ENCODE assay signal across 9 mouse cellular contexts in the genomic region with DNA sequence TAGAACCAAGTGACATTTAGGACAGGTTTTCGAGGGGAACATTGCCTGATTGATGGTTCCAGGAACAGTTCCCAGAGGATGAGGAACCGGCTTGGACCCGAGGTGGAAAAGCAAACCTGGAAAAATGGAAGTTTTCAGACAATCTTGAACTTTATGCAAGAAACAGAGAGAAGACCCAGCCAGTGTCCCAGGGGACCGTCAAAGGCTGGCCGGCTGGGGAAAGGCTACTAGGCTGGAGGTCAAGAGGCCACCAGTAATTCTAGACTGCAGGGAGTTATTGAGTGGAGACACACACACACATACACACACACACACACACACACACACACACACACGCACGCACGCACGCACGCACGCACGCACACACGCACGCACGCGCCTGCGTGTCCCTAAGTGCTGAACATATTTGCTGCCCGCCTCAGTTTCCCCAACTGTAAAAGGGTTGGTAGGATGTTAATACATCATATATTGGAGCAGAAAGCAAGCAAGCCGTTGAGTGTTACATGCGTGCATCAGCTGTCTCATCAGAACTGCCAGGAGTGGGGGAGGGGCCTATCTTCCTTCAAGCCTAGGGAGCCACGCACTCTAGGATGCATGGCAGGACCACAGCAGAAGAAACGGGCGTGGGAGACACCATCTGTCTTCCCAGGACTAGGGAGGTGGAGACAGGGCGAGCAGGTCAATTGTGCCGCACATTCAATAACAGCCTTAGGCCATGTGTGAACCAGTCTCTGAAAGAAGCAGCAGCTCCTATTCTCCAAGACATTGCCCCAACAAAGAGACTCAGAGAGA. TPM values are rescaled to one million over a fixed set of nuclear protein-coding genes. Genes with fewer than 3 reads are reported as not detected.
DNase-seq lines count a peak whose midpoint lies in the region; ATAC-seq and TF ChIP-seq lines count a peak whose summit lies in the region.
"Had no signal": no experiment of that assay in that cellular context is flagged by ENCODE, and none has a peak within 500 bp of the region (broad histone marks: within the 10 kb centered on the region; RNA-seq: fewer than 3 reads in every experiment).

No protein-coding gene starts in this region.

- no peak overlapping the region for H3K27ac ChIP-seq in lung, embryonic 14.5 days (ENCODE audit: low read depth)
- H3K27ac ChIP-seq in embryonic facial prominence, embryonic 10.5 days (replicated peaks) = peak overlapping the region; percentile 66
- H3K27ac ChIP-seq in hindbrain, embryonic 12.5 days = peak overlapping the region; percentile 55
- H3K27ac ChIP-seq: lung, embryonic 15.5 days had no signal

- no peak for TF ChIP-seq CTCF in lung, embryonic 14.5 days (IDR thresholded peaks at IDR 0.05; ENCODE audit: low read depth)

- H3K4me1 ChIP-seq in lung, embryonic 14.5 days (ENCODE audit: insufficient read depth) = peaks cover 4% of the 10 kb centered on the region; the same call in 1 of the 2 replicates
- H3K4me1 ChIP-seq in embryonic facial prominence, embryonic 10.5 days = peaks cover 25% of the 10 kb centered on the region
- H3K4me1 ChIP-seq in hindbrain, embryonic 12.5 days = peaks cover 13% of the 10 kb centered on the region

- no peaks in the 10 kb centered on the region for H3K9me3 ChIP-seq in lung, embryonic 14.5 days (ENCODE audit: low read depth, low read length)
- H3K9me3 ChIP-seq in embryonic facial prominence, embryonic 10.5 days = no peaks in the 10 kb centered on the region
- H3K9me3 ChIP-seq in hindbrain, embryonic 12.5 days (replicated peaks) = no peaks in the 10 kb centered on the region
- H3K9me3 ChIP-seq: lung, embryonic 15.5 days had no signal

- H3K27me3 ChIP-seq in lung, embryonic 14.5 days (ENCODE audit: insufficient read depth, low read length) = no peaks in the 10 kb centered on the region
- H3K27me3 ChIP-seq in embryonic facial prominence, embryonic 10.5 days (replicated peaks; ENCODE audit: low read depth, poor library complexity, severe bottlenecking) = peaks cover 13% of the 10 kb centered on the region
- no peaks in the 10 kb centered on the region; the same call in 1 of the 2 replicates for H3K27me3 ChIP-seq in hindbrain, embryonic 12.5 days
- H3K27me3 ChIP-seq: lung, embryonic 15.5 days had no signal

- WGBS in lung, embryonic 14.5 days = 63% methylated on average over 25 of the region's 25 CpGs
- WGBS in embryonic facial prominence, embryonic 10.5 days = 66% methylated on average over 25 of the region's 25 CpGs
- WGBS in hindbrain, embryonic 12.5 days = 68% methylated on average over 25 of the region's 25 CpGs

- no peak overlapping the region for H3K9ac ChIP-seq in lung, embryonic 14.5 days
- peak overlapping the region; percentile 35; the same call in 1 of the 2 replicates for H3K9ac ChIP-seq in hindbrain, embryonic 12.5 days
- H3K9ac ChIP-seq: lung, embryonic 15.5 days had no signal

- DNase-seq in lung, embryonic 14.5 days = peak; percentile 46
- DNase-seq in lung, adult 18-20 months = no peak
- no peak for DNase-seq in embryonic facial prominence, embryonic 10.5 days (ENCODE audit: low spot score)
- DNase-seq in retina, postnatal 1 day = peak; percentile 82
- no peak for DNase-seq in thymus, postnatal 36 days
- DNase-seq in ovary, postnatal 14 days (ENCODE audit: low spot score) = no peak
- DNase-seq: cerebellum, adult 18-20 months had no signal

- ATAC-seq in lung, embryonic 14.5 days (ENCODE audit: insufficient read depth) = no peak
- ATAC-seq in hindbrain, embryonic 12.5 days (ENCODE audit: low FRiP score) = peak; percentile 57

- H3K36me3 ChIP-seq in lung, embryonic 14.5 days (ENCODE audit: insufficient read depth) = peaks cover 2% of the 10 kb centered on the region; the same call in 1 of the 2 replicates
- no peaks in the 10 kb centered on the region for H3K36me3 ChIP-seq in embryonic facial prominence, embryonic 10.5 days (replicated peaks)
- H3K36me3 ChIP-seq in hindbrain, embryonic 12.5 days = 0 out of 2 replicates have a peak, but pooled peaks cover under 1% of the 10 kb centered on the region

- H3K4me2 ChIP-seq in lung, embryonic 14.5 days = no peak overlapping the region
- H3K4me2 ChIP-seq in hindbrain, embryonic 12.5 days (replicated peaks) = peak overlapping the region; percentile 11; the same call in 1 of the 2 replicates
- H3K4me2 ChIP-seq: lung, embryonic 15.5 days had no signal

- H3K4me3 ChIP-seq in lung, embryonic 14.5 days (ENCODE audit: low read depth, low read length) = no peak overlapping the region
- H3K4me3 ChIP-seq in embryonic facial prominence, embryonic 10.5 days = no peak overlapping the region; the same call in 1 of the 2 replicates
- H3K4me3 ChIP-seq in hindbrain, embryonic 12.5 days = no peak overlapping the region
- H3K4me3 ChIP-seq: lung, embryonic 15.5 days had no signal

RNA-seq across cellular contexts. Expression of gene Keap1, which starts 22.9 kb away (rescaled TPM):
- polyA plus RNA-seq in lung, embryonic 14.5 days (2014; fragmentation: Nextera tagmentation; extraction: Ambion mirVana) = 42.8 and 44.6 TPM in 2 replicates
- polyA plus RNA-seq in embryonic facial prominence, embryonic 10.5 days (2016; fragmentation: Nextera tagmentation; extraction: Ambion mirVana) = 47.8 and 49.6 TPM in 2 replicates
- polyA plus RNA-seq in hindbrain, embryonic 12.5 days (2016; fragmentation: Nextera tagmentation; extraction: Ambion mirVana) = 54.8 and 55.6 TPM in 2 replicates

RNA-seq across cellular contexts. Expression of gene S1pr5, which starts 32.0 kb away (rescaled TPM):
- polyA plus RNA-seq in lung, embryonic 14.5 days (2014; fragmentation: Nextera tagmentation; extraction: Ambion mirVana) = not detected in 2 replicates
- 0.22 TPM in 1 of 2 replicates, not detected in the other for polyA plus RNA-seq in embryonic facial prominence, embryonic 10.5 days (2016; fragmentation: Nextera tagmentation; extraction: Ambion mirVana)
- polyA plus RNA-seq in hindbrain, embryonic 12.5 days (2016; fragmentation: Nextera tagmentation; extraction: Ambion mirVana) = 1.5 and 1.9 TPM in 2 replicates

RNA-seq across cellular contexts. Expression of gene Atg4d, which starts 48.8 kb away (rescaled TPM):
- polyA plus RNA-seq in lung, embryonic 14.5 days (2014; fragmentation: Nextera tagmentation; extraction: Ambion mirVana) = 33.7 and 34.7 TPM in 2 replicates
- polyA plus RNA-seq in embryonic facial prominence, embryonic 10.5 days (2016; fragmentation: Nextera tagmentation; extraction: Ambion mirVana) = 37.8 and 41.3 TPM in 2 replicates
- 43.4 and 46.8 TPM in 2 replicates for polyA plus RNA-seq in hindbrain, embryonic 12.5 days (2016; fragmentation: Nextera tagmentation; extraction: Ambion mirVana)

RNA-seq across cellular contexts. Expression of gene Pde4a, which starts 50.7 kb away (rescaled TPM):
- 8.4 and 9.4 TPM in 2 replicates for polyA plus RNA-seq in lung, embryonic 14.5 days (2014; fragmentation: Nextera tagmentation; extraction: Ambion mirVana)
- polyA plus RNA-seq in embryonic facial prominence, embryonic 10.5 days (2016; fragmentation: Nextera tagmentation; extraction: Ambion mirVana) = 4.9 and 5.3 TPM in 2 replicates
- polyA plus RNA-seq in hindbrain, embryonic 12.5 days (2016; fragmentation: Nextera tagmentation; extraction: Ambion mirVana) = 11.4 and 11.7 TPM in 2 replicates

Comparison
In these comparisons a context has a peak if more than half of its experiments do, and no peak if none do; other contexts are left out.
1. DNase-seq: peak in lung, embryonic 14.5 days (single experiment) and retina, postnatal 1 day (single experiment); none in lung, adult 18-20 months (0 of 2), embryonic facial prominence, embryonic 10.5 days (single experiment), thymus, postnatal 36 days (0 of 2) and ovary, postnatal 14 days (single experiment).